Mouse (Mus musculus): Measurements from ENCODE around the gene Pcdh15. TPM values are rescaled to one million over a fixed set of nuclear protein-coding genes. Genes with fewer than 3 reads are reported as not detected.

The Pcdh15 gene
- polyA plus RNA-seq, 1 experiment from 2014 or later = 0.85 TPM

- DNase-seq (ENCODE audit: low spot score) = no peak
Measured at GRCm38 (mm10) chr10:73936121-73936520, 837.0 kb downstream of the Pcdh15 start.

DNA sequence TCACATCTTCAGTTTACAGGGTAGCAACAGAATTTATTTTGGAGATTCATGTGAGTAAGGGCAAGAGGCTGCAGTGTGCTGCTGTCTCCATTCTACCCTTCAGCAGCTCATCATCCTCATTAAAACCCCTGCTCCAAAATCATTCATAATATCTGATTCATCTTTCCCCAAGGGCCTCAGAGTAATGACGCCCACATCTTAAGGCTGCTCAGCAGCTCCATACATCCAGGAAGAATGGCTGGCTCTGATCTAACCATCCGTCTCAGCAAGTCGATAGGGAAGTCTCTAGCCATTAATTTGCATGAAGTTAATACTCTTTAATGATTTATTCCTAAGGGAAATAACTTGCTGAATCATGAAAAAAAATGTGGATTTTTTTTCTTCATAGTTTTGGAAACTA lies 839.8 kb downstream of the Pcdh15 start:
- no peak for DNase-seq (ENCODE audit: low spot score)

DNA sequence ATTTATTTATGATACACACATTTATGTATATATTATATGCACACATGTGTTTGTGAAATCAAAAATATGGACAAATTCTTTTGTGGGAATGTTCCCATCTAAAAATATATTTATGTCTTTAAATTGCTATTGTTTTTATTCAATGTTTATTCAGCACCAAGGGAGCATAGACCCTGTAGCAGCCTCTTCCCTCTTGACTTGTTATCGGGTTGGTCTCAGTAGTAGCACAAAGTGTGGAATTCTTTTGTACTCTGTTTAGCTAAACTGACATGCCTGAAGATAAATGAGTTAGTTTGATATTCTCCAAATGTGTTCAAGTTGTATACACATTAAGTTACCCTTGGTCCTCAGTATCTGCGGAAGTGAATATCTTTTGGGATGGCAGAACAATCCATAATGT lies 848.7 kb downstream of the Pcdh15 start:
- DNase-seq (ENCODE audit: low spot score) = no peak

GRCm38 (mm10) chr10:73953362-73953761 lies 854.2 kb downstream of the Pcdh15 start:
- DNase-seq (ENCODE audit: low spot score) = no peak

DNA sequence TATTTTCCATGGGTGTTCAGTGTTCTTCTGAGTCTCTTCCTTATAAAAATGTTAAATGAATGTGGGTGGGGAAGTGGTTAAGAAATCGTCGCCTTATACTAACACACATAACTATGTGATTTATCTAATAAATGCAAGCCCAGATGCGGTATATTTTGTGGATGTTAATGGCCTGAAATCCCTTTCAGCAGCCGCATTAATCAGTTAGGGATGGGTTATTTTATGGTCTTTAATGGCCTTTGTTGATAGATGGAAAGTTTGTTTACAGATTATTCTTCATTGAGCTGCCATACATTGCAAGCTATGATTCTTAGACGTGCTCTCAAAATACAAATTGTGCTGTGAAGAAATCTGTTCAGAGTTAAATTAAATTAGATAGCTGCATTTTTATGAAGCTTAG lies 884.9 kb downstream of the Pcdh15 start:
- DNase-seq (ENCODE audit: low spot score) = no peak

DNA sequence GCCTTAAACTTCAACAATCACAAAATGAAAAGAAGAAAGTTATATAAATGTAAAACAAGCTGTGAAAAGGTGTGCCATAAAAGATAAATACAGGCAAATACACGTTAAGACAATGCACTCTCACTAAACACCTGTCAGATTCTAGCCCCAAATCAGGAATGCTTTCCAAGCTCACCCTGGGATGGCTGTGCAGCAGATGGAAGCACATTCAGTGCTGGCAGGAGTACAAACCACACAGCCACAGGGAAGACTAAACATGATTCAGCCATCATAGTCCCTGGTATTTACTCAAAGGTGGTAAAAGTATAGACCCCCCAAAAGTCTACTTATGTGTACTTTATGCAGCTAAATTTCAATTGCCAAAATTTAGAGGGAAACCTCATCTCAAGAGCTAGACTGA lies 909.7 kb downstream of the Pcdh15 start:
- DNase-seq (ENCODE audit: low spot score) = no peak

GRCm38 (mm10) chr10:74023091-74023490 lies 923.9 kb downstream of the Pcdh15 start:
- DNase-seq (ENCODE audit: low spot score) = no peak

GRCm38 (mm10) chr10:74053059-74053458 lies 953.9 kb downstream of the Pcdh15 start:
- DNase-seq (ENCODE audit: low spot score) = no peak

GRCm38 (mm10) chr10:74086653-74087052 lies 987.5 kb downstream of the Pcdh15 start:
- DNase-seq (ENCODE audit: low spot score) = no peak

GRCm38 (mm10) chr10:74098296-74098695 lies 999.2 kb downstream of the Pcdh15 start:
- no peak for DNase-seq (ENCODE audit: low spot score)

- no peak for DNase-seq (ENCODE audit: low spot score)
Measured at GRCm38 (mm10) chr10:74114107-74114506, 1015.0 kb downstream of the Pcdh15 start.

GRCm38 (mm10) chr10:74116817-74117216 lies 1017.7 kb downstream of the Pcdh15 start:
- no peak for DNase-seq (ENCODE audit: low spot score)

DNA sequence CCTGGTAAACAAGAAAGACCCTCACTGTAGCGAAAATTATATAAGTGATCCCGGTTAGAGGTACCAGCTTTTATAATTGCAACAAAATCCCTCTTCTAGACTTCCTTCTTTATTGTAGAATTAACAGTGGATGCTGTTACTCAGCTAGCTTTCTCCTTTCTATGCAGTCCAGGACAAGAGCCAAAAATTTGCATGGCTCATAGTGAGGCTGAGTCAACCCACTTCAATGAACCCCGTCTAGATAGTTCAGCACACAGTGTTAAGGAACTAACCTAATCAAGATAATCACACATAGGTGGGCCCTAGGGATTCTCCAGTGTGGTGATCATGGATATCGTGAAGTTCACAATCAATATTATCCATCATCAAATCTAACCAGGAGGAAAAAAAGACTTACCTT lies 1024.3 kb downstream of the Pcdh15 start:
- no peak for DNase-seq (ENCODE audit: low spot score)

- no peak for DNase-seq (ENCODE audit: low spot score)
Measured at GRCm38 (mm10) chr10:74129192-74129591, 1030.0 kb downstream of the Pcdh15 start.

GRCm38 (mm10) chr10:74129665-74130064 lies 1030.5 kb downstream of the Pcdh15 start:
- DNase-seq (ENCODE audit: low spot score) = no peak

DNA sequence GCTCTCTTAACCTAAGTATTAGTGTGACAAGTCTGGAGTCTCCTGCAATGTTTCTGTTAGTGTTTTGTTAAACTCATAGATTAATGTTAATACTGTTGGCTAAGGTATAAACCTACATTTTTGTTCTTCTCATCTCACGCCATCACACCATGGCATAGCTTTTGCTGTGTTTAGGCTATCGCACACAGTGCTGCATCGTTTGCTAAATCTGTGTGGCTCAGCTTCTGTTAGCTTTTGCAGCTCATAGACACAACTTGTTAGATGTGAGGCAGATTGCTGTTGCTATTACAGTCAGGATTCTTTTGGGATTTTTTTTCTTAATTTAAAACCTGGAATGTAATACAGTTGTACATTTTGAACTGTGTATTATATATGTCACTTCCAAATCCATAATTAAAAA lies 1031.7 kb downstream of the Pcdh15 start:
- no peak for DNase-seq (ENCODE audit: low spot score)

- DNase-seq (ENCODE audit: low spot score) = no peak
Measured at GRCm38 (mm10) chr10:74147966-74148365, 1048.8 kb downstream of the Pcdh15 start.

- no peak for DNase-seq (ENCODE audit: low spot score)
Measured at GRCm38 (mm10) chr10:74181921-74182320, 1082.8 kb downstream of the Pcdh15 start.

GRCm38 (mm10) chr10:74203650-74204049 lies 1104.5 kb downstream of the Pcdh15 start:
- no peak for DNase-seq (ENCODE audit: low spot score)

- no peak for DNase-seq (ENCODE audit: low spot score)
Measured at GRCm38 (mm10) chr10:74217268-74217667, 1118.1 kb downstream of the Pcdh15 start.

GRCm38 (mm10) chr10:74220439-74220838 lies 1121.3 kb downstream of the Pcdh15 start:
- DNase-seq (ENCODE audit: low spot score) = no peak

- DNase-seq (ENCODE audit: low spot score) = no peak
Measured at GRCm38 (mm10) chr10:74257716-74258446, 1158.7 kb downstream of the Pcdh15 start.

DNA sequence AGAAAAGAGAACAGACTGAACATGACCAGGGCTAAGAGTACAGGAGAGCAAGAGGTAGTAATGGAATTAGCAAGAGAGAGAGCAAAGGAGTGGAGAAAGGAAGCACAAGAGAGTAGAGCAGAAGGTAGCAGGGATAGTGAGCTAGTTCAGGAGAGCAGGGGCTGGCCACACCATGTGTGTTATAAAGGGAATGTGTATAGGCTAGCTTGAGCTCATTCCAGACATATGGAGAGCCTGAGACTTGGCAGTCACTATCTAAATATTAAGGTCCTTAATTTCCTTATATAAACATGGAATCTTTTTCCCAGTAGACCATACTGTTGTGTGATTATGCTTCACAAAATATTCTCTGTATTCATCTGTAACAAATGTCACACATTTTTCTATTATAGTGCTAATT lies 1159.5 kb downstream of the Pcdh15 start:
- DNase-seq (ENCODE audit: low spot score) = no peak
